Mouse (Mus musculus): ENCODE data around the gene Drap1.

The Drap1 gene

DNA sequence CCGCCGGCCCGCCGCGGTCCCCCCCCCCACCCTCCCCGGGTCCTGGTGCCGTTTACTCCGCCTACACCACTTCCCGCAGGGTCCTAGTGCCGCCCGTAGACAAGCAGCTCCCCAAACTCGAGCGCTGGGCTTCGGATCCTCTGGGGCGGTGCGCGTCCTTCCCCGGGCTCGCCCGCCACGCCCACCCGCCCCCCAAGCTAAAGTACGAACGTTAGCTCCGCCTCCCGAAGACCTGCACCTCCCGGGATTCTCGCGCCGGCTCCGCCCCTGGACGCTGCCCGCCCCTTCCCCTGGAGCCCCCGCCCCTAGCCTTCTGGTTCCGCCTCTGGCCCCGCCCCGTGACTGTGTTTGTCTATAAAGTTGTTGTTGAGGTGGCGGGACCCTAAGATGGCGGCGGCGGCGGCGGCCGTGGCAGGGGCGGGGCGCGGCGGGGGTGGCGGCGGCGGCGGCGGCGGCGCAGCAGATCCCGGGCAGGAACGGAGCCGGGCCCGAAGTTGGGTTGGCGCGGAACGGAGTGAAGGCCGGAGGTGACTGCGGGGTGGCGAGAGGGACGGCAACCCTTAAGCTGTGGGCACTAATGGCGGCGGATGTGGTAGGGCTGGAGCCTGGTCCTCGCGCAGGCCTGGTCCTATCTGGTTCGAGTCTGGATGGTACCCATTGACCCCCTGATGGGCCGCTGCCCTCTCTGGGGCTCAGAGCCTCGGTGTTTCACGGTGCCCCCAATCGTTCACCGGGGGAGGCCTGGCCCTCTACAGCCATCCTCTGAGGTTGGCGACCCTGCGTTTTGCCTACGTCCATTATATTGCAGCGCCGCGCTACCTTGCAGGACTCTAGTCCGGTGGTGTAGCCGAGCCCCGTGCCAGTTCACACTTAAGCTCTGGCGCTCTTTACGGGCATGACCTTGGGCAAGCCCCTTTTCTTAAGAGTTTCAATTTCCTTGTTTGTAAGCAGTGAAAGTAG is at the start of gene Drap1, which contains the start of gene AI837181:
Gene Drap1, minus strand, starts transcription at position 198 of the 960 bp plus-strand sequence.
Gene AI837181, plus strand, starts transcription at position 363 of the 960 bp plus-strand sequence.
- peak; percentile 76 to 92 for DNase-seq (ENCODE audit: low spot score in 2 of 2)

DNA sequence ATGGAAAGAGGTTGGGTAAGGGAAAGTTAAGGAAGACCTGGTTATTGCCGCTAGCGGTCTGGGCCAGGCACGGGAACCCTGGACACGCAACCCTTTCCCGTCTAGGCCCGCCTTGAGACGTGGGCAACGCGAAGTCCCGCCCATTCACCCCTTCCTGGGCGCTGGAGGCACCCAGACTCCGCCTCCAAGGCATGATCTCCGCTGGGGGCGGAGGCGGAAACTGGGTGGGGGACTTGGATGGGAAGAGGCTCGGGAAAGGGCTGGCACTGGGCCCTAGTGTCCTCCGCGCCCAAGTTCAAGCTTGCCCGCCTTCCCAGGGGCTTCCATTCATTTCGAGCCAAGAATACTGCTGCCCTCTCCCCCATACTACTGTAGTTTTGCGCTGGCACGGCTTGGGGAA is 48.9 kb upstream of the Drap1 start, which contains the start of gene Efemp2:
Gene Efemp2, plus strand, starts transcription at position 235 of the 400 bp plus-strand sequence.
- peak; percentile 65 to 75 for DNase-seq (ENCODE audit: low spot score in 2 of 2)

DNA sequence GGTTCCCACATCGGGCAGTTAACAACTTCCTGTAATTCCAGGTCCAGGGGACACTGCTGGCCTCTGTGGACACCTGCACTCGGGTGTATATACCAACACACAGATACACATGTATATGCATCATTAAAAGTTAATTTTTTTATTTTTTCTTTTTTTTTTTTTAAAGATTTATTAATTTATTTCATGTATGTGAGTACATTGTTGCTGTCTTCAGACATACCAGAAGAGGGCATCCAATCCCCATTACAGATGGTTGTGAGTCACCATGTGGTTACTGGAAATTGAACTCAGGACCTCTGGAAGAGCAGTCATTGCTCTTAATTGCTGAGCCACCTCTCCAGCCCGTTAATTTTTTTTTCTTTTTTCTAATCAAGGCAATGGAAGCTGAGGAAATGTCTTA is 48.1 kb upstream of the Drap1 start:
- no peak for DNase-seq (ENCODE audit: low spot score in 2 of 2)

DNA sequence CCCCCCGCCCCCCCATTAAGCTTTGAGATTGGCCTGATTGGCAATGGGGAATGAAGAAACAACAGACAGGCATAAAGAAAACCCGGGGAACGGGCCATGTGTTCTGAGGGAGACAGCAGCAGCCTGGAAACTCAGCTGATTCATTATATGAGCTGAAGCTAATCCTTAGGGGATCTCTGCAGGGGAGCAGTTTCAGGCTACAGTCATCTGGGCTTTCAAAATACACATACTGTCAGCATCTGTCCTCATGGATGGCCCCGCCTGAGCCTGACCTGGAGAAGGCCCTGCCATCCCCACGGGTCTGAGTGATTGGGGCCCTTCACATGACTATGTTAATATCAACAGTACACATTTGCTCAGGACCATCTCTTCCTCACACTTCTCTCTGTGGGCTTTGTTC is 47.1 kb upstream of the Drap1 start:
- DNase-seq (ENCODE audit: low spot score in 2 of 2) = no peak

DNA sequence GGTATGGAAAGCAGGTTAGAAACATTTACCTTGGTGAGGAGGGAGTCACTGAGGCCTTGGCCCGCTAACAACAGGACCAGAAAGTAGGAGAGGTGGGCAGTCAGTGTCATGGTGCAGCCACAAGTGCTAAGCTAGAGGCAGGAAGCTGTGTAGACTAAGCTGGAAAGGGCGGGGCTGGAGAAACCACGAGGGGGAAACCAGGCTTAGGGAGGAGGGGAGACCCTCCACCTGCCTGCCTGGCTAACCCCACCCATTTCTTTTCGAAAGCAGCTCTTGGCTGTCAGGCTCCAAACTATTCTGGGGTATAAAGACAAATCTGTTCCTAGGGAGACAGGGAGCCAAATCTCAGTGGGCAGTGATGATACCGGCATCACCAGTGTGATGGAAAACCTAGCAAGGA is 43.6 kb upstream of the Drap1 start, which contains the start of gene Ctsw:
Gene Ctsw, minus strand, starts transcription at position 134 of the 400 bp plus-strand sequence.
- no peak for DNase-seq (ENCODE audit: low spot score in 2 of 2)

DNA sequence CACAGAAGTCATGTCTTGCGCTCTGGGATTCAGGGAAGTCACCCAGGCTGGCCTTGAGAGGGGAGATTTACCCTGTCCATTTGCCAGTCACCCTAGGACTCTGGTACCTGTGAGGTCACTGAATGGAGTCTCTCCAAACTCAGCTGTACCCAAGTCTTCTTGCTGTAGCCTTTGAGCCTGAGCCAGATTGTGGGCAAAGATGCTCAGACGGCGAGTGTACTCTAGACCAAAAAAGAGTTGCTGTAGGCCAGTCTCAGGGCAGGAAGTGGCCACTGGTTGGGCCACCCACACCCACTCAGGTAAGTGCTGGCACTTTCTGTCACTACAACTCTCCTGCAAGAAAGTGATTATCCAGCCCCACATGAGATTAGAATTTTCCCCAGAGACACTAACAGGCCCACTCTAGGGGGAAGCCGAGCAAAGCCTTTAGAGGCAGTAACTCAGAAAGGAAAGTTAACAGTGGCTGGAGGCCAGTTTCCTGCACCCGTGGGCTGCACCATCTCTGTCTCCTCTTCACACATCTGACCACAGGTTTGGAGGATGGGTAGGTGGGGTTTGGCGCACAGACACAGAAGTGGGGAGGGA is 42.2 kb upstream of the Drap1 start:
- no peak for DNase-seq (ENCODE audit: low spot score in 2 of 2)

DNA sequence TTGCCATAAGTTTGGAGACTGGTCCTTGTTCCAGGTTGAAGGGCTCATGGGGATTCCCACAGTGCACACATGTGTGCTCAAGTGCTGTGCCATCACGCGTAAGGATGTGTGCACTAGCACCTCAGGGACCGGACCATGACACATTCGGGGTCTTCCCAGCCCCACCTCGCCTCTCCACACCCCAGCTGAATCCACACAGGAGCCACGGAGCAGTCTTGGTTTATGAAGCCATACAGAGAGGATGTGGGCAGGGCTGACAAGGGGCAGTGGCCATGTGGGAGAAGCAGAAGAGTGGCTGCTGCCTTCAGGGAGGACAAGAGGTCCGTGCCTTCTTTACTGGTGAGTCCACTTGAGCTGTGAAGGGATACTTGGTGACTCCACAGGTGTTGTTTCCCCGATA is 40.3 kb upstream of the Drap1 start:
- no peak for DNase-seq (ENCODE audit: low spot score in 2 of 2)

DNA sequence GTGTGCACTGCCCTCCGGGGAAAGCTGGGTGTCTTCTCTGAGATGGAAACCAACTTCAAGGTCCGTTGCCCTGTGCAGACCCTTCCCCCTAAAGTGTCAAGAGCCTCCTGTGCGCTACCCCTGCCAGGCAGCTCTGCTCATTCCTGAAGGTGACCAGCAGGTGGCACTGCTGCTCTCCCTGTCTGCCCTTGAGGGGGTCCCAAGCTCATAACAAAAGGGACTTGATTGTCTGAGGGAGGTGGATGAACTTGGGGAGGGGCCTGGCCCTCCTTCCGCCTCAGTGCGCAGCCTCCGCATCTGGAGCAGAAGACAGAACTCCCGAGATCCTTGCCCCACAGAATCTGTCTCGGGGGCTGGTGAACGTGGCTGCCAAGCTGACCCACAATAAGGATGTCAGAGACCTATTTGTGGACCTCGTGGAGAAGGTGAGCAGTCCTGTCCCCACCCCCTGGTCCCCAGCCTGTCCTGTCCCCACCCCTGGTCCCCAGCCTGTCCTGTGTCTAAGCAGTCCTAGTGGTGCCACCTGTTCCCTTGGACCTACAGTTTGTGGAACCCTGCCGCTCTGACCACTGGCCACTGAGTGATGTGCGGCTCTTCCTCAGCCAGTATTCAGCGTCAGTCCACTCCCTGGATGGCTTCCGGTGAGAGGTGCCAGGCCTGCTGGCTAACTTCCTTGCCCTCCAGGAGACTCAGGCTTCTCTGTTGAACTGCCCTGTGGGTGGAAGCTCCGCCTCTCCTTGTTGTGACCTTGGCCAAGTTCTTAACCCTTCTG is 39.2 kb upstream of the Drap1 start:
- DNase-seq (ENCODE audit: low spot score in 2 of 2) = peak in 1 of 2 experiments; percentile 70

DNA sequence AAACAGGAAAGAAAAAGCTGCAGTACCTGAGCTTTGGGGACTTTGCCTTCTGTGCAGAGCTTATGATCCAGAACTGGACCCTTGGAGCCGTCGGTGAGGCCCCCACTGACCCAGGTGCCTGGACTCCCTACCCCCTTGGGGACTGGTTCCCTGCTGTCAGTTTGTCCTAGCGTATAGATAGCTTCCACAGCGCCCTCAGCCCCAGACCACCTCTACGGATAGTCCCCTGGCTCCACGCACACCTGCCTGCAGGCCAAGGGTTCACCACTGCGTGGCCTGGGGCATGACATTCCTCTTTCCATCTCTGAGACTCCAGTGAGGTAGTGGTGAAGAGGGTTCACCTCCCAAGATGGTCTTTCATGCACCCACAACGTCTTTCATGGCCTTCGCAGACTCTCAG is 38.4 kb upstream of the Drap1 start:
- DNase-seq (ENCODE audit: low spot score in 2 of 2) = no peak

DNA sequence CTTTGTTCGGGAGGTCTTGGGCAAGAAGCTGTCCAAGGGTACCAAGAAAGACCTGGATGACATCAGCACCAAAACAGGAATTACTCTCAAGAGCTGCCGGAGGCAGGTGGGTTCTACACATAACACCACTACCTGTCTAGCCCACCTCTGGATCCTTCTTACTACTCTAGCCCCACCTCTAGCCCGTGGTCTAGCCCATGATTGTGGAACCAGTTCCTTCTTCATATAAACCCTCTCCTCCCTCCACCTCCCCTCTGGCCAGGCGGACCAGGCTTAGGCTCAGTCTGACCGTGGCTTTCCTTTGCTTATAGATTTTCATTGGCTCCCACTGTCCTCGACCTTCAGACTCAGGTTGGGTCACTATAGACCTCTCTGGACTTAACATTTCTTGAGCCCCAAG is 36.6 kb upstream of the Drap1 start:
- no peak for DNase-seq (ENCODE audit: low spot score in 2 of 2)

DNA sequence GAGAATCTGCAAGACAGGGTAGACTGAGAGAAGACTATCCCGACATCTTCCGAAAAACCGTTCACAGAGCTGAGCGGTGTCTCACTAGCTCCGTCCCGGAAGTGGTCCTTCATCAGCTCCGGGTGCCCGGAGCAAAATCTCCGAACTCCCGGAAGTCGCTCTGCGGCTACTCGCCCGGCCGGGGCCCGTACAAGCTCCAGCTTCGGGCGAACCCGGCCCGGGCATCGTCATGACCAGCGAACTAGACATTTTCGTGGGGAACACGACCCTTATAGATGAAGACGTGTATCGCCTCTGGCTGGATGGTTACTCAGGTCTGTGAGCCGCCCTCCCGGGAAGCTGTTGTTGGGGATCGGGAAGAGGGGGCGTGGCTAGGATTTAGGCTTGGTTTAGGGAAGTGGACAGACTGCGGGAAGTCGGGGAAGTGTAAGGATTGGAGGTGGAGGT is 35.7 kb upstream of the Drap1 start, which contains the start of gene Fibp:
Gene Fibp, plus strand, starts transcription at position 151 of the 447 bp plus-strand sequence.
- peak; percentile 81 to 88 for DNase-seq (ENCODE audit: low spot score in 2 of 2)

DNA sequence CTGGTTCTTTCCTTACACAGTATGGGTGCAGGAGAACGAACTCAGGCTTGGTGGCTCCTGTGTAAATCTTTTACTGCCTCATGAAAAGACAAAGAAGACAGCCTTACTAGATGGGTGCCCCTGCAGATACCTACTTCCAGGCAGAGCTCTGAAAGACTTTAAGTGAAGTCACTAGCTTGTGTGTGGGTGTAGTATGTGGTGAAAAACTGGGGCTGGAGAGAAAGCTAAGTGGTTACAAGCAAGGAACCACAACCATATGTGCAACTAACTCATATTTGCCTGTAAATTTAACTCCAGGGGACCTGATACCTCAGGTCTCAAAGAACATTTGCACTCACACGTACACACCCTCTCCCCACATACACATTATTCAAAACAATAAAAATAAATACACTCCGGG is 35.1 kb upstream of the Drap1 start:
- DNase-seq (ENCODE audit: low spot score in 2 of 2) = no peak

DNA sequence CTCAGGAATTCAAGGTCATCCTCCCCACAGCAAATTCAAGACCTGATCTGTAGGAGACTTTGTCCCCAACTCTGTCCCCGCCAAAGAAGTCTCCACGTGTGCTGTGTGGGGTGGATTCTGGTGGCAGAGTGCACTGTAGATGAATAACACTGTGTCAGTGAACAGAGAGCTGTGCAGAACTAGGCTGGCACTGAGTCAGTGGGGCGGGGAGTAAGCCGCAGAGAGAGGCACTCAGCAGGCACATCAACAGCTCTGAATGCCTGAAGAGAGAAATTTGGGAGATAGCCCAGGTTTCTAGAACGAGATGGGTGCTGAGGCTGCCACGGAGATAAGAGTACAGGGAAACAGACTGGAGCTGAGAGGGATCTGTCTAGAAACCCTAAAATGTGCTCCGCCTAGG is 34.2 kb upstream of the Drap1 start:
- DNase-seq (ENCODE audit: low spot score in 2 of 2) = no peak

DNA sequence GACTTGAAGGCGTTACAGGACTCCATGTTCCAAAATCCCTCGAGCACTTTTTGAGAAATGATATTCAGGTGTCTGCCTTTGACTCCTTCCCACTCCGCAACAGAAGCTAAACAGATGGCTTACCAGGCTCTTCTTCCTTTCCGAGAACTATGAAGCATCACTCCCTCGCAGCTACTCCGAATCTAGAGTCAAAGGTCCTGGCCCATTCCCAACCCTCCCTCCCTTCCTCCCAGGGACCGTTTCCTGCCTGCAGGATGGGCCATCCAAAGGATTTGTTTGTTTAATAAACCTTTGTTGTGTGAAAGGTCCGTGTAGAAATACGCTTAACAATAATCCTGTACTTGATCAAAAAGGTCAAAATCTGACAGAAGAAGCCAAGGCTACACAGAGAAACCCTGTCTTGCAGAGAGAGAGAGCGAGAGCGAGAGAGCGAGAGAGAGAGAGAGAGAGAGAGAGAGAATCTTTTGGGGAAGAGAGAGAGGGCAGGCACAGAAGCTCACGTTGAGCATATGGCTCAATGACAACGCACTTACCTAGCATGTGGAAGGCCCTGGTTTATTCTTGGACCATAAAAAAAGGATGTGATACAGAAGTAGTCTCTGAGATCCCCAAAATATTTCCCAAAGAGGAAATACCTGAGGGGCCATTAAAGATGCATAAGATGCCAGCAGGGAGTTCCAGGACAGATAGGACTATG is 33.1 kb upstream of the Drap1 start, which contains the start of gene Ccdc85b:
Gene Ccdc85b, minus strand, starts transcription at position 149 of the 697 bp plus-strand sequence.
- no peak for DNase-seq (ENCODE audit: low spot score in 2 of 2)

DNA sequence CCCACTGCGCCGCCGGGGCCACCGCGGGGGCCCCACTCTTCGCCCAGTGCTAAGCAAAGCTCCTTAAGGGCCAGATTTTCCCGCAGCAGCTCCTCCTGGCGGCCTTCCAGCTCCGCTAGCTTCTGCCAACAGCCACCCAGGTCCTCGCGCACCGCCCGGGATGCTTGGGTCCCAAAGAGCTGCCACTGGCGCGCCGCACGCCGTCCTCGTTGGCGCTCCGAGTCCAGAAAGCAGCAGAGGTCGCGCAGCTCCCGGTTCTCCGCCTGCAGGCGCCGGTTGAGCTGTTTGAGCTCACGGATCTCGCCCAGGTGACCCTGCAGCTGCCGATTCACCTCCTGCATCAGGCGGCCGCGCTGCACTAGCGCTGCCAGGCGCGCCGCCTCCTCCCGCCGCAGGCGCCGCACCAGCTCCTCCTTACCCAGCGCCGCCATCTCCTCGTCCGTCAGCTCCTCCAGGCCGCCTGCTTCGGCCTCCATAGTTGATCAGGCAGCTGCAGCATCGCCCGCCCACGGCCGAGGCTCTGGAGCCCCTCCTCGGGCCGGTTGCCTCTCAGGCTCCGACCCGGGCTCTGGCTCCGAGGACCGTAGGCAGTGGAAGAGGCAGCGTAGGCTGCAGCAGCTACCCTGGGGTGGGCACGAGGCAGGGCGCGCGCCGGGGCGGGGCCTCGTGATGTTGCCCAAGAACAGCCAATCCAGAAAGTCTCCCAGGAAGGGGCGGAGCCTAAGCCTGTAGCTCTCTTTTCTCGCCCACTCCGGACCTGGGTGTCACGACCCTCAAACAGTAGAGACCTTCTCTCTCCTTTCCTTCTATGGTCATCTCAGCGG is 32.4 kb upstream of the Drap1 start:
- DNase-seq (ENCODE audit: low spot score in 2 of 2) = peak; percentile 96

DNA sequence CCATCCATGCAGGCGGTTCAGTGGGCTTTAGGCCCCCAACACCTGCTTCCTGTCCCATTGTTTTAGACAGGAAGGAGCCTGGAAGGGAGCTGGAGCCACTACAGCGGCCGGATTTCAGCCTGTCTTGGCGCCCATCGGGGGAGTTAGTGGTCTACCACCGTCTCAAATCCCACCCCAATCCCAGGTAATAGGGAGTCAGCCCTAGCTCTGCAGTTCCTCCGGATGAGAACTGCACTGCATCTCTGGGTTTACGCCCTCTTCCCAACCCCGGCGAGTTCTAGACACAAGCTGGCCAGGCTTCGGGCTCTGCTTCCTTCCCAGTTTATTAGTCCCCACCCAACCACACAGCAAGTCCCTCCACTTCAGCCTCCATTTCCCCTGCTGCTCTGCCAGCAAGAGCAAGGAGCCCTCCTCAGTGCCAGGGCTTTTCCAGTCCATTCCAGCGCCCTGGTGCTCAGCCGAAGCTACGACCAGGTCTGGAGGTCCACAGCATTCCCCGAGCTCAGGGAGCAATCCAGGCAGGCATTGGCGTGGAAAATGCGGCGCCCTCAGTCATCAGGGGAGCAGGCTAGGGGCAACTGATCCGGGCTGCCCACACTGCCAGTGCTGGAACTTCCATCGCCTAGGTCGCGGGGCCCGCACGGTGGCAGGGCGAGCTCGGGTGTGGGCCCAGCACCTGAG is 31.6 kb upstream of the Drap1 start:
- no peak for DNase-seq (ENCODE audit: low spot score in 2 of 2)

DNA sequence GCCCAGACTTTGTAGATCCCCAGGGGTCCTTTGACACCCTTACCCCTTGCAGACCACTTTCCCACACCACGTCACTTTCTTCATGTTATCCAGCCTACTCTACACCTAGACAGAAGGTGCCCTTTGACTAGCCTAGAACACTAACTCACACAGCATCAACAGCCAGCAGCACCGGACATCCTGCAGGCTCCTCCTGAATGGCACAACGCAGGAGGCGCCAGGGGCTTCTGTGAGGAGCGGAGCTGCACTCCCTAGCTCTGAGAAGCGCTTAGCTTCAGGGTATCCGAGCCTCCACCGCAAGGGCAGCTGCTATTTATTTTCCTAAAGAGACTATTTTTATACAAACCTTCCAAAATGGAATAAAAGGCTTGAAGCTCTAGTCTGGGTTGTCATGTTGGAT is 30.8 kb upstream of the Drap1 start:
- DNase-seq (ENCODE audit: low spot score in 2 of 2) = no peak

DNA sequence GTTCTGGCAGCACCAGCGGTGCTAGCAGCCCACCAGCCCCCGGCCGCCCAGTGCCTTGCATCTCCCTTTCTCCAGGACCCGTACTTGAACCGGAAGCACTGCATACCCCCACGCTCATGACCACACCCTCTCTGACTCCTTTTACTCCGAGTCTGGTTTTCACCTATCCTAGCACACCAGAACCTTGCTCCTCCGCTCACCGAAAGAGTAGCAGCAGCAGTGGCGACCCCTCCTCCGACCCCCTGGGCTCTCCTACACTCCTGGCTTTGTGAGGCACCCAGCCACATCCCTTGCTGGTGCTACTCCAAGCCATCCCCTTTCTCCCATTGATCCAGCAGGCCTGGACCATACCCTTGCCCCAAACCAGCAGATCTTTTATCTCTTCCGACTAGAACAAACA is 30.3 kb upstream of the Drap1 start:
- no peak for DNase-seq (ENCODE audit: low spot score in 2 of 2)

DNA sequence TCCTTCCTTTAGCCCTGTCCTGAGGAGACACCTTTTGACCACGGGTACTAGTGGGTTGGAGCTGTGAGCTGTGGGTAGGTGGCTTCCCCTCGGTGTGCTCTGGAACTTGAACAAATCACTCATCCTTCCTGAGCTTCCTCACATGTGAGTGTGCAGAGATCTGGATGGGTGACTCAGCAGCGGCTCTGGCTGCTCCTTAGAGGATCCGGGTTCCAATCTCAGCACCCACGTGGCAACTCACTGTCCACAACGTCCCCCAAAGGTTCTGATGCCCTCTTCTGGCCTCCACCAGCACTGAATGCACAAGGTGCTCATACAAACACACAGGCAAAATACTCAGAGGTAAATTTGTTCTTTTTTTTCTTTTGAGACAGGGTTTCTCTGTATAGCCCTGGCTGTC is 27.0 kb upstream of the Drap1 start:
- no peak for DNase-seq (ENCODE audit: low spot score in 2 of 2)

DNA sequence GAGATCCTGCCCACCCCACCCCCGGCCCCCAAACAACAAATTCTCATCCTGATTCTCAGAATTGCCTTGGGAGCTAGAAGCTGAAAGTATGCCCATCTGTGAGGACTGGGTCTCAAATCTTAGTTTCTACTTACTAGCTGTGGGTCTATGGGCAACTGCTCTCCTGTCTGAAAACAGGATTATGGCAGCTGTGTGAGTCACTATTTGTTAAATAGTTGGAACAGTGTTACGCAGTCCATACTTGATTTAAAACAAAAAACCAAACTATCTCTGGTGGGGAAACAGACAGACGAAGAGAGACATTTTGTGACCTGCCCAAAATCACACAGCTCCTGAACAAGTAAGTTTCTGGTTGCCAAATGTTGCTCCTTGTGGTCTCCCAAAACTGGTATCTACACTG is 24.9 kb upstream of the Drap1 start:
- DNase-seq (ENCODE audit: low spot score in 2 of 2) = no peak

Data from frontal cortex, postnatal 10 days (tissue).